Comparison of ENCODE assay signal across 12 mouse cellular contexts in the genomic region with DNA sequence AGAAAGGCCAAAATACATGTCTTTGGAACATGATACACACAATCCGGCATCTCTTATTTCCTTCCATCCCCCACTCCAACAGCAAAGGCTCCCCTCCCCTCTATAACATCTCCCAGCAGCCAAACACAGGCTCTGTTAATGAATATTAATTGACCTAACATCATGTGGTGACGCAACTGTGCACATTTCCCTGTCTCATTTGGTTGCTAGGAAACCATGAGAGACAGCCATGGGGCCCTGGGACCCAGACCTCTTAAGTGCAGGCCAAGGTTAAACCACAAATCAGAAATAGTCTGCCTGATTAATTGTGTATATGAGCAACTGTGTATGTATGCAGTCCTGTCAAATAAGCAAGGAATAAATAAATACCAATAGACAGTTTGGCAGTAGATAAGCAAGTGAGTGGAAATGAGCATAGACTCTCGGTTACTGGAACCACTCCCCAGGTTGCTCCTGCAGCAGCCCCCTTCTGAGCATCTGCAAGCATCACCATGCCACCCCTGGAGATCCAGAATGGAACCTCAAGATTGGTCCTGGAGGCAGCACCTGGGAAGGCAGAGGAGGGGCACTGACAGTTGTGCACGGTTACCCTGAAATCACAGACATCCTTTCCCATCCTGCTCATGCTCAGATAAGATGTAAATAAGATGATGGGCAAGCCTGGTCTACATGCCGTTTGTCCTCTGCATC.
DNase-seq lines count a peak whose midpoint lies in the region; ATAC-seq and TF ChIP-seq lines count a peak whose summit lies in the region.
"Had no signal": no experiment of that assay in that cellular context is flagged by ENCODE, and none has a peak within 500 bp of the region (broad histone marks: within the 10 kb centered on the region; RNA-seq: fewer than 3 reads in every experiment).

No protein-coding gene starts in this region.

- H3K27me3 ChIP-seq in lung, embryonic 14.5 days (ENCODE audit: insufficient read depth, low read length): no peaks in the 10 kb centered on the region
- H3K27me3 ChIP-seq in forebrain, embryonic 11.5 days (ENCODE audit: control insufficient read depth, insufficient read depth, low read length): no peaks in the 10 kb centered on the region
- H3K27me3 ChIP-seq in hindbrain, postnatal 0 days (ENCODE audit: insufficient read depth, low read length): no peaks in the 10 kb centered on the region
- H3K27me3 ChIP-seq in limb, embryonic 10.5 days (ENCODE audit: low read depth, poor library complexity, severe bottlenecking): no peaks in the 10 kb centered on the region
- H3K27me3 ChIP-seq: limb, embryonic 15.5 days had no signal

- no peaks in the 10 kb centered on the region for H3K36me3 ChIP-seq in lung, embryonic 14.5 days (ENCODE audit: insufficient read depth)
- no peaks in the 10 kb centered on the region for H3K36me3 ChIP-seq in forebrain, embryonic 11.5 days (ENCODE audit: control insufficient read depth, insufficient read depth, low read length)
- H3K36me3 ChIP-seq in hindbrain, postnatal 0 days (ENCODE audit: insufficient read depth, low read length): no peaks in the 10 kb centered on the region
- H3K36me3 ChIP-seq in limb, embryonic 10.5 days: no peaks in the 10 kb centered on the region
- H3K36me3 ChIP-seq: limb, embryonic 15.5 days had no signal

- peak; percentile 61 for DNase-seq in lung, embryonic 14.5 days
- no peak for DNase-seq in lung, adult 18-20 months
- peak; percentile 61 for DNase-seq in forebrain, embryonic 11.5 days (ENCODE audit: low spot score)
- DNase-seq in hindbrain, postnatal 0 days (ENCODE audit: low spot score): peak; percentile 87
- DNase-seq in retina, embryonic 14.5 days (ENCODE audit: low spot score): peak; percentile 85
- DNase-seq in heart, postnatal 10 days: no peak
- DNase-seq in cerebellum, postnatal 4 days (ENCODE audit: low spot score in 2 of 2): no peak
- DNase-seq in limb, embryonic 10.5 days (ENCODE audit: low spot score): no peak
- DNase-seq: lung, postnatal 4 days had no signal

- no peak overlapping the region for H3K27ac ChIP-seq in lung, embryonic 14.5 days (ENCODE audit: low read depth)
- H3K27ac ChIP-seq in forebrain, embryonic 11.5 days (ENCODE audit: low read depth, low read length): peak overlapping the region; percentile 28; the same call in 1 of the 2 replicates
- H3K27ac ChIP-seq in hindbrain, postnatal 0 days: peak overlapping the region; percentile 66
- no peak overlapping the region for H3K27ac ChIP-seq in limb, embryonic 10.5 days
- H3K27ac ChIP-seq: limb, embryonic 15.5 days had no signal

- intact Hi-C loops in heart, postnatal 10 days (cut with DNase I): no loop called here

- H3K9ac ChIP-seq in lung, embryonic 14.5 days: no peak overlapping the region
- no peak overlapping the region for H3K9ac ChIP-seq in forebrain, embryonic 11.5 days (ENCODE audit: low read length)
- no peak overlapping the region for H3K9ac ChIP-seq in hindbrain, postnatal 0 days (replicated peaks; ENCODE audit: low read length)
- H3K9ac ChIP-seq: limb, embryonic 15.5 days had no signal

- H3K9me3 ChIP-seq in lung, embryonic 14.5 days (ENCODE audit: low read depth, low read length): no peaks in the 10 kb centered on the region
- H3K9me3 ChIP-seq in forebrain, embryonic 11.5 days (ENCODE audit: control insufficient read depth, low read length): no peaks in the 10 kb centered on the region
- H3K9me3 ChIP-seq in hindbrain, postnatal 0 days (ENCODE audit: low read length): no peaks in the 10 kb centered on the region
- no peaks in the 10 kb centered on the region for H3K9me3 ChIP-seq in limb, embryonic 10.5 days (replicated peaks)
- H3K9me3 ChIP-seq: limb, embryonic 15.5 days had no signal

- ATAC-seq in lung, embryonic 14.5 days (ENCODE audit: insufficient read depth): peak; percentile 28; the same call in 1 of the 2 replicates
- peak; percentile 94 for ATAC-seq in forebrain, embryonic 11.5 days (replicated peaks; ENCODE audit: low FRiP score)
- peak; percentile 94 for ATAC-seq in hindbrain, postnatal 0 days
- ATAC-seq: CD4-positive, CD25-positive, alpha-beta regulatory T cell, adult 4 months; inflammation-experienced regulatory T-cells, adult 6 months had no signal

- TF ChIP-seq CTCF in lung, embryonic 14.5 days (IDR thresholded peaks at IDR 0.05; ENCODE audit: low read depth): no peak
- TF ChIP-seq CTCF in hindbrain, postnatal 0 days (IDR thresholded peaks at IDR 0.05; ENCODE audit: low read depth): no peak

- no peak overlapping the region for H3K4me2 ChIP-seq in lung, embryonic 14.5 days
- H3K4me2 ChIP-seq in forebrain, embryonic 11.5 days (ENCODE audit: low read depth, low read length, severe bottlenecking): no peak overlapping the region
- no peak overlapping the region for H3K4me2 ChIP-seq in hindbrain, postnatal 0 days (ENCODE audit: low read depth, low read length)
- H3K4me2 ChIP-seq: limb, embryonic 15.5 days had no signal

- no peak overlapping the region for H3K4me3 ChIP-seq in lung, embryonic 14.5 days (ENCODE audit: low read depth, low read length)
- H3K4me3 ChIP-seq in forebrain, embryonic 11.5 days (ENCODE audit: low read depth, low read length): no peak overlapping the region
- no peak overlapping the region for H3K4me3 ChIP-seq in hindbrain, postnatal 0 days (ENCODE audit: low read length)
- H3K4me3 ChIP-seq in limb, embryonic 10.5 days: no peak overlapping the region
- H3K4me3 ChIP-seq: limb, embryonic 15.5 days had no signal

- peaks cover 7% of the 10 kb centered on the region; the same call in 1 of the 2 replicates for H3K4me1 ChIP-seq in lung, embryonic 14.5 days (ENCODE audit: insufficient read depth)
- H3K4me1 ChIP-seq in forebrain, embryonic 11.5 days (replicated peaks; ENCODE audit: control insufficient read depth, insufficient read depth, low read length): peaks cover 10% of the 10 kb centered on the region; the same call in 1 of the 2 replicates
- peaks cover 10% of the 10 kb centered on the region; the same call in 1 of the 2 replicates for H3K4me1 ChIP-seq in hindbrain, postnatal 0 days (ENCODE audit: insufficient read depth, low read length)
- H3K4me1 ChIP-seq in limb, embryonic 10.5 days: peaks cover 12% of the 10 kb centered on the region
- H3K4me1 ChIP-seq: limb, embryonic 15.5 days had no signal

- 36% methylated on average over 5 of the region's 5 CpGs for WGBS in lung, embryonic 14.5 days
- 42% methylated on average over 5 of the region's 5 CpGs for WGBS in forebrain, embryonic 11.5 days
- WGBS in hindbrain, postnatal 0 days: 15% methylated on average over 5 of the region's 5 CpGs
- 69% methylated on average over 5 of the region's 5 CpGs for WGBS in limb, embryonic 10.5 days

Comparison
In these comparisons a context has a peak if more than half of its experiments do, and no peak if none do; other contexts are left out.
1. DNase-seq: peak in lung, embryonic 14.5 days (single experiment), forebrain, embryonic 11.5 days (single experiment), hindbrain, postnatal 0 days (single experiment) and retina, embryonic 14.5 days (single experiment); none in lung, adult 18-20 months (0 of 2), heart, postnatal 10 days (0 of 2), cerebellum, postnatal 4 days (0 of 2) and limb, embryonic 10.5 days (single experiment).
2. ATAC-seq: peak in every context shown above with its lines; median percentile 94 in forebrain, embryonic 11.5 days; 94 in hindbrain, postnatal 0 days; 28 in lung, embryonic 14.5 days.
3. H3K27ac ChIP-seq: peak in forebrain, embryonic 11.5 days (single experiment) and hindbrain, postnatal 0 days (single experiment); none in lung, embryonic 14.5 days (single experiment) and limb, embryonic 10.5 days (single experiment).